Mouse (Mus musculus): ENCODE measurements around the gene Foxf2. TPM values are rescaled to one million over a fixed set of nuclear protein-coding genes. Genes with fewer than 3 reads are reported as not detected.

The Foxf2 gene
- polyA plus RNA-seq (2012; rRNA removed), result 12.1 and 15.9 TPM in 2 replicates

DNA sequence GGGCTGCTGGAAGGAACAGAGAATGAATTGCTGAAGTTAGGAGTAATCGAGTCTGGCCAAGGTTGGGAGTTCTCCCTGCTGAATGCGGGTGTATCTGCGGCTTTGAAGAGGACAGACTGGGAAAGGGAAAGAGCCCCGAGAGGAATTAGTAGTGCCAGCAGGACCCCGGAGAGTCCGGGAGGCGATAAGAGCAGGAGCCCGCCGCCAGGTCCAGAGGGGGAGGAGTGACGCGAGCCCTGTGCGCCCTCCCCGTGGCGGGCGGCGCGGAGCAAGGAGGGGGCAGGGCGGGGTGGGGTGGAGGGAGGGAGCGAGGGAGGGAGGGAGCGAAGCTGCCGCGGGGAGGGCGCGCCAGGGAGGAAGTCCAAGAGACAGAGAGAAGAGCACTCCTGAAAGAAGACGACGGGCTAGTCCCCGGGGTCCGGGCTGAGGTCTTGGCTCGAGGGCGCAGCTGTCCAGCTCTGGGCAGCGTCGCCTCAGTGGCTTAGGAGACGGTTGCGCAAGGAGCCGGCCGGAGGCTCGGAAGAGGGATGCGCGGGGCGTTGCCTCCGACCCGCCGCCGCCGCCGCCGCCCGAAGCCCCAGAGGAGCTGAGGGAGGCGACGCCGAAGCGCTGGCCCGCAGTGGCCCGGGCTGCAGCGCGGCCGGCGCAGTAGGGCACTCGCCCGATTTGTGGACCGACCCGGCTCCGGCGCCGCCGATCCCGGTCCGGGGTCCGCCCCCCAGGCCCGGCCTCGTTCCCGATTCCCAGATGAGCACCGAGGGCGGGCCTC is at the start of gene Foxf2:
TSS of gene Foxf2 (plus strand) at position 484 of the 769 bp plus-strand sequence.
- 2% methylated on average over 73 of the region's 74 CpGs for WGBS
- no peak for DNase-seq (ENCODE audit: low read depth, low spot score)

DNA sequence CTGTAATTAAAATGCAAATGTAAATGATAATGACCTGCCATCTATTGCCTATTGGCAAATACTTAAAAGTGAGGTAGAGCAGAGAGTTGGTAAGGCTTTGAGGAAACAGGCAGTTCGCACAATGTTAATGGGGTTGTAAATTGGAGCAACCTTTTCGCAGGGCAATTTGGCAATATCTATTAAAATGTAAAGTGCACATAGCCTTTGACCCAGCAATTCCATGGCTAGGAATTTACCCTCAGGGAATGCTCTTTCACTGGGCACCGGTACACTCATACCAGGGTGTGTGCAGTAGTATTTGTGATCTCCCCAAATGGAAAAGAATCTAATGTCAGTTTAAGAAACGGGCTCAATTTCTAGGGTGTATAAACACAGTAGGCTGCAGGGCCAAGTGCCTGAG is 48.9 kb upstream of the Foxf2 start:
- no peak for DNase-seq (ENCODE audit: low read depth, low spot score)
- 21% methylated on average over 4 of the region's 4 CpGs for WGBS

DNA sequence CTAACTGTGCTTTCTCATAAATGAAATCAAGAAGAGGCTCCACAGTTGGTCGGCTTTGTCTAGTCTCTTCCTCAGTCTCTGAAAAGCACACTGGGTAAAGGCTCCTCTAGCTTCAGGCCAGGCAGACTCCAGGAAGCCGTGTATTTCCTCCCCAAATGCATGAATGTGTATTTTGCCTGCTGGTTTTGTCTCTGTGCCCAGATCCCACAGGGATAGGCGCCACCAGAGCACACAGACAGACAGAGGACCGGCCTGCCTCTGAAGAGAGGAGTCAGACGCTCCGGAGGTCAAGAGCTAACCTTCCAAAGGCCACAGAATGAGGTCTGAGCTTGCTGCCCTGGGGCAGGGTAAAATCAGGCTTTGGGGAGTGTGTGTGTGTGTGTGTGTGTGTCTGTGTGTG is 48.0 kb upstream of the Foxf2 start:
- no peak for DNase-seq (ENCODE audit: low read depth, low spot score)
- 15% methylated on average over 6 of the region's 6 CpGs for WGBS

DNA sequence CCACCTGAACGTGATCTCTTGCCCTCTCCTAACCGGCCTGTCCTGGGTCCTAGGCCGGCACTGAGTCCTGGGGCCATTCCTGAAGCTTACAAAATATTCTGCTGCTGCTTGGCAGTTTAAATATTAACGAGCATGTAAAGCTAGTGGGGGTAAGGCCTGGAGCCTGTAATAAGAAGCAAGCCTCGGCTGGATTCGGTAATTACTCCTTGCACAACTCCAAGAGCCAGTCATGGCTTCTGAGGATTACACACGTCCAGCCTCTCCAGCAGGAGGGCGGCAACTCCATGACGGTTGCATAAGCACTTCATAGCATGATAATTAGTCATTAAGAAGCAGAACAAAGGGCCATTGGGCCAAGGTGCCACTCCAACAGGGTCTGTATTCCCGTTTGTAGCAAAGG is 47.2 kb upstream of the Foxf2 start:
- 20% methylated on average over 10 of the region's 10 CpGs for WGBS
- DNase-seq (ENCODE audit: low read depth, low spot score), result no peak

DNA sequence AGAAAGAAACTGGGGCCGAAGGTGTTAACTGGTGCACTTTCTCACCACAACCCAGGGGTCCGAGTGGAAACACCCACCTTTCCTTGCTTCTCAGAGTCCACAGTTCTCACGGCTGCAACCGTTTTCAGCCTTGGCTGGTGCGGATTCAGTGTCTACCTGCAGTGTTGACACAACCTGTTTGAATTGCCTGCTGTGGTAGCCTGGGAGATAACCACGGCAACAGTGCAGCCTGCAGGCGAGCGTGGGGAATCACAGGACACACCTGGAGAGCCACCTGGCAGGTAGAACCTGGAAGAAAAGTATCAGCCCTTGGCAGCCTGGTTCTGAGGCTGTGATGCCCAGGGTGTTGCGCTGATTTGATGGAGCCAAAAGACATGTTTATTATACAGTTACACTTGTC is 45.8 kb upstream of the Foxf2 start:
- 33% methylated on average over 9 of the region's 9 CpGs for WGBS
- DNase-seq (ENCODE audit: low read depth, low spot score), result no peak

DNA sequence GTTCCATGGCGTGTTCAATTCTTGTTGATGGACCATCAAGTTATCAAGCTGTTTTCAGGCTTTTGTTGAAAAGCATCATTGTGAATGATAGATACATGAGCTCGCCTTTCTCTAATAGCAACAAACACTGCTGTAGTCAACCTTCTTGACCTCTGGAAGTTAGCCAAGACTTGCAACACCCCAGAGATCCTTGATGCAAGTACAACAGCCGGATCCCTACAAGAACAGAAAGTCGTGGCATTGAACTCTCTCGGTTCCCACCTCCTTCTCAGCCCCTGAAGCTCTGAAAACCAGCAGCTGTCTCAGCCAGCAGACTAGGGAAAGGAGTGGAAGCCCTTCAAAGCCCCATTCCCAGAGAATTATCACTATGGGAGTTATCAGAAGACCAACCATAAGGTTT is 38.3 kb upstream of the Foxf2 start:
- WGBS, result 66% methylated on average over 5 of the region's 5 CpGs

DNA sequence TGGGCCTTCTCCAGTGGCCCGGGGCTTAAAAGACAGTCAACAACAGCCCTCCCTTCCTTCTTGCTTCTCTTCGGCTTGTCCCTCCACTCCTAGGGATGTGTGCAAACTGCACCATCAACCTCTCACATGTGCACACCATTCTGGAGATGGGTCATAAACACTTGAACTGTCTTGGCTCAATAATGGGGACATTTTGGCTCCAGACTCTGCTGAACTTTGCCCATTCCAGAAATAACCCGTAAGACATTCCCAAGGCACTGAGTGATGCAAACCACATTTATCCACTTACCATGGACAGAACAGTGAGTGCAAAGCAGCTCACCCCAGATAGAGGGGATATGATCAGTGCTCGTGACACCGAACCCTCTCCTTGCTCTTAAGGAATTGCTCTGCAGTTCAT is 26.0 kb upstream of the Foxf2 start:
- WGBS, result 55% methylated on average over 5 of the region's 5 CpGs
- DNase-seq (ENCODE audit: low read depth, low spot score), result no peak

More for the DNA sequence above, 38.3 kb upstream of the Foxf2 start:
- DNase-seq (ENCODE audit: low read depth, low spot score), result no peak

DNA sequence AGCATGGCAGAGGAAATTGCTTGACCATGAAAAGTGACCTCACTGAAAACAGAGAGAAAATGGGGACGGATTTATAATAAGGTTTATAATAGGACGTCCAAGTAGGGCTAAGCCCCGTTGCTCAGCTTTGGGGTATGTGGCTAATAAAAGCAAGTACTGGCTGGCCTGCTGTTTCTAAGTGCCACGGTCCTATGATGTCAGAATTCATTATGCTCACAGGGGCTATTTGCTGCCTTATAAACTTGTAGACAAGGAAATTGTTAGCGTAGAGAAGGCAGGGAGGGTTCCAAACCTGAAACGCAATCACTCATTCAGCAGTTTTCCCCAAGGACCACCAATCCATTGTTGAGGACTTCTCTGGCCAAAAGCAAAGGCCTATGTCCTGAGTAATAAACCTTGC is 21.7 kb upstream of the Foxf2 start:
- no peak for DNase-seq (ENCODE audit: low read depth, low spot score)
- WGBS, result 74% methylated on average over 6 of the region's 6 CpGs

DNA sequence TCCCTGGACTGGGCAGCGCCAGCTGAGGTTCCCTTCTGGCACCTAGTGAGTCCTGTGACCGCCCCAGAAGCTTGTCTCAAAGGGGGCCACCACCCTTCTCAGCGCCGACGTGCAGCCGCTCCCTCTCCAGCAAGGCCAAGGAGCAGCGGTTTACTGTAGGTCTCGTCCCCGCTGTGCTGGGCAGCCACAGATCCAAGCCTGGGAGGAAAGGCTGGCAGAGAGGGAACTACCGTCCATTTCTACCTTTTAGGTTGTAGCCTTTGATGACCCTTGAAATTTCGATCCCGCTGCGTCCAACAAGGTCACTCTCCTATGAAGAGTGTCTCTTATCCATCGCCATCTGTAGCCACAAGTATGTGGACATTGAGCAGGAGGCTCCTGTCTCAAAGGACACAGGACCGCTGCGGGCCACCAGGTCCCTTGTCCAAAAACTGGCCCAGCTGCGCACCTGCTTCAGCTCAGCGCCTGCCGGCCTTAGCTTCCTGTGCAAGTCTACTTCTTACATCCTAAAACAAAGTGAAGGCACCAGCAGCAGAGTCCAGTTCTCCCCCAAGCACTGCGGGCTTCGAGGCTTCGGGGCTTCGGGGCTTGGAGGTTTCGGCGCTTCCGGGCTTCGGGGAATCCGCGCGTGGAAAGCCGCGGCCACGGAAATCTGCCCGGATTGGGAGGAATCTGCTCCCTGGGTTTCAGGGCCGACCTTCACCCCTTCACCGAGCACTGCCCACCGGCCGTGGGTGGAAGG is 10.7 kb upstream of the Foxf2 start:
- 22% methylated on average over 38 of the region's 38 CpGs for WGBS
- DNase-seq (ENCODE audit: low read depth, low spot score), result no peak

DNA sequence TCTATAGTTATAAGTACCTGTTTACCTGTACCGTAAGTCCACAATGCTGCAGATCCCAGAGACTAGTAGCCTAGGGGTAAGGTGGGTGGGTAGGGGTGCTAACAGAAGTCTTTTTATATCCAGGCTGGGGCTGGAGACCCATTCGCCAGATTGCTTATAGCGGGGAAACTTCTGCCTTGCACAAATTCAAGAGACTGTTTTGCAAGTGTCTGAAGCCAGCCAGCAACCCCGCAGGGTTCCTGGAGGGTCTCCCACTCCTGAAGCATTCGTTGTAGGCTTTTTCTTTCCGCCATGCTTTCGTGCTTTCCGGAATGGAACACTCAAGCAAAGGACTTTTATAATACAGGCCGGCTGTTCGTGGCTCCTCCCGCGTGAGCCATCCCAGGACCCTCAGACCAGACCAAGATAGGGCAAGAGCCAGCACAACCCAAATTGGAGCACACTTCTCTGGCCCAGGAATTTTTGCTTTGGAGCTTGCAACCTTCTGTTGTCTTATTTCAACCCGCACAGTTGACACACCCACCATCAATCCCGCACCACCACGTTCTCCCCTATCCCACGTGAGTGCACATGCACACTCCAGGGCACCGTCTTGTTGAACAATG is 10.0 kb upstream of the Foxf2 start:
- 25% methylated on average over 17 of the region's 17 CpGs for WGBS
- DNase-seq (ENCODE audit: low read depth, low spot score), result no peak

DNA sequence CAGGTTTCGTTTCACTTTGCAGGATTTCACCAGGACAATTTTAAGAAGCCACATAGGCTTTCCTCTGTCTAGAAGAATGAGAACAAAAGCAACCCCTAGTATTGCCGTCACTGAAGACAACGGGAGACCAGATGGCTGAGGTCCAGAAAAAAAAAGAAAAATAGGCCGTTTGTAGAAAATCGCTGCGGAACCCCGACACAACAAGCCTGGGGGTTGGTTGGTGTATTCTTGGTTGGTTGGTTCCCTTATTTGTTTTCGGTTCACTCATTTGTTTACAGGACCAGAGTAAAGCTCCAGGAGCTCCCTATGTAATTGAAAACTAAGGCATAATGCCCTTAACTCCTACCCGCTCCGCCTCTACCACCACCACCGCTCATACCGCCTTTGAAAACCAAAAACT is 7.6 kb upstream of the Foxf2 start:
- 3% methylated on average over 12 of the region's 12 CpGs for WGBS
- DNase-seq (ENCODE audit: low read depth, low spot score), result no peak

DNA sequence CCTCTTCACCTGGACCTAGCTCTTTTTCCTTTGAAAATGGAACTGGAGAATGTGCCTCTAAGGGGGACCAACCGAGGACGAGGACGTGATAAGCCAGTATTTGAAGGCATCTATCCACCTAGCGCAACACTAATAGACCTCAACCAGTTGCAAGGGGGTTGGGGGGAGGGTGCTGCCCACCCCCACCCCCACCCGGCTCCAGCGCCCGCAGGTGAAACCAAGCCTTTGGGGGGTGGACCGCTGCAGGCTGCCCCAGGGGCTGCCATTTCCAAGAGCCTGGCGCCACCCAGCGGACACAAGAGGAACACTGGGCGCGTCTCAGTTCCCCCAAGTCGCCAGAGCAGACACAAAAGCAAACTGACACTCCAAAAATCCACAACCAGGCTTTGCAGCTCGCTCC is 7.2 kb upstream of the Foxf2 start:
- 2% methylated on average over 14 of the region's 14 CpGs for WGBS
- no peak for DNase-seq (ENCODE audit: low read depth, low spot score)

DNA sequence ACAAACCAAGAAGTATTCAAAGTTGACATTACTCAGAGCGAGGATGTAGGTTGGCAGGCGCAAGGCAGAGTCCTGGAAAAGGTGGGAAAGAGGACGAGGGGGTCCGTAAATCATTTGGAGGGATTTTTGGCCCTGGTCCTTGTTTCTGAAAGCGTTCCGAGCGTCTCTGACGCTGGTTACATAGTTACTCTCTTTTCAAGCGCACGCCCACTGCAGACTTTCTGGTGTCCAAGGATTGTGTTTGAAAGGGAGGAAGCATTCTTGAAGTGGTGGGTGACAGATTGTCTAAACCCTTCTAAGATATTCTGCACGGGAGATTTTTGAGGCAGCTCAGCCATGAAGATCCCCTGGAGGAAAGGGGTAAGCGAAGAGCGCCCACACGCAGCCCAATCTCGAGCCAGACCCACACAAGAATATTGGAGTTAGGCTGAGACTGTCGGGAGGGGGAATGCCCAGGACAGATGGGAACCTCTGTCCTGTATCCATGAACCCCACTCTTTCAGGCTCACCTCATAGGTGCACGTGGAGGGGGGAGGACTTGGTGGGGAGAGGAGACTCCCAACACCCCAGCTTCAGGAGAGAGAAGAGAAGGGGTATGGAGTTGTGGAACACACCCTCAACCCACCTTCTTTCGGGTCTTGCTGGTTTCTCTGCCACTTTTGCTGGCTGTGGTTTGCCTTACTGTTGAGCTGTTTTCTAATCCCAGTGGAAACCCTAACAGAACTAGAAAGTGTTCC is 6.5 kb upstream of the Foxf2 start:
- DNase-seq (ENCODE audit: low read depth, low spot score), result no peak
- 9% methylated on average over 18 of the region's 18 CpGs for WGBS

DNA sequence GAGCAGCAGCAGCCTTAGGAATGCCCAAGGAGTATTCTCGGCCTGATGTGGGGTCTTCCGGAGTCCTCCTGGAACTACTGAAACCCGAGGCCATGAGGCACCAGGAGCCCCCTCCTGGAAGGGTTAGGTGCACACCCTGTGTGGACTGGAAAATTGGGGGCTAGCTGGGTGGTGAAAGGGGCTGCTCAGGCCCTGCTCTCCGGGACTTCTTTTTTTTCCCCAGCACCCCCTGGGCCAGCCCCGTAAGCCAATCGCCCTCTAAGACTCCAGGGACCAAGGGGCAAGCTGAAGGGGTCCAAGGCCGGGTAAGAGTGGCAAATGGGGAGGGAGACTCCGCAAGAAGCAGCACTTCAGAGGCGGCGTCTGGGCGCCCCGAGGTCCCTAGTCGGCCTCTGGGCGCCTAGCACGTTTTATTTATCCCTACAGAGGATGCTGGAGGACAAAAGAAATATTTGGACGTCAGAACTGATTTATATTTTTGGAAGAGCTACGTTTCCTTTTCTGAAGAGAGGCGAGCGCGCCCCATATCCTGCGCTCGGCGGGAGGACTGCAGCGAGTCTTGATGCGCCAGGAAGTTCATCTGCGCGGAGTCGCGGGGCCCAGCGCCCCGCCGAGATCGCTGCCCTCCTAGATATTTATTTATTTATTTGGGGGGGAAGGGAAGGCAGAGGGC is 5.7 kb upstream of the Foxf2 start:
- DNase-seq (ENCODE audit: low read depth, low spot score), result no peak
- 9% methylated on average over 33 of the region's 33 CpGs for WGBS

DNA sequence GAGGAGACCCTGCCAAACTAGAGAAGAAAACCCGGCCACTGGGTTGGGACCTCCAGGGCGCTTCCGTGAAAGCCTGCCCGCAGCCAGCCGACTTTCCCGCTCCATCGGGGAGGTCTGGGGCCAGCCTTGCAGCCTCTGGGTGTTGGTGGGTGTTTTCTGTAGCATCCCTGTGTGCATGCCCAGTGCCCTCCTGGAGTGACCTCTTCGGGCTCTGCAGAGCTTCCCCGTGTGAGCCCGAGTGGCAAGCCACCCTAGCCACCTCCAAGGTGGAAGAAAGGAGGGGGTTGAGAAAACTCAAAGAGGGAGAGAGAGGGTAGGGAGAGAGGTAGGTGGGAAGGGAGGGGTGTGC is 5.1 kb upstream of the Foxf2 start:
- 8% methylated on average over 10 of the region's 10 CpGs for WGBS
- no peak for DNase-seq (ENCODE audit: low read depth, low spot score)

DNA sequence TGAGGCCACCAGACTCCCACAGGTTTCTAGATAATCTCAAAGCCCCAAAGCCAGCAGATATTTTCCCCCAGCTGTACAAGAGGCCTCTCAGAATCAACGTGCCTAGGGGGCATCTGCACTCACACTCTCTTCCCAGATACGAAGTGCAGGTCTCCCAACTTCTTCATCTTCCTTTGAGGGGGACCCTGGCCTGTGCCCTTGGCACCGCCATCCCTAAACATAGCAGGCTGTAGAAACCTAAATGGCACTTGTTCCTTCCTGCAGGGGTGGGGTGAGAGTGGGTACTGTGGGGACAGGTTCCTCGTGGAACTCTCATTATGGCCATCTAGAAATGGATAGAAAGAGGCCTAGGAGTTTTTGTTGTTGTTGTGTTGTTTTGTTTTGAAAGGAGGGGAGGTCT is 4.7 kb upstream of the Foxf2 start:
- 22% methylated on average over 4 of the region's 4 CpGs for WGBS
- DNase-seq (ENCODE audit: low read depth, low spot score), result no peak

DNA sequence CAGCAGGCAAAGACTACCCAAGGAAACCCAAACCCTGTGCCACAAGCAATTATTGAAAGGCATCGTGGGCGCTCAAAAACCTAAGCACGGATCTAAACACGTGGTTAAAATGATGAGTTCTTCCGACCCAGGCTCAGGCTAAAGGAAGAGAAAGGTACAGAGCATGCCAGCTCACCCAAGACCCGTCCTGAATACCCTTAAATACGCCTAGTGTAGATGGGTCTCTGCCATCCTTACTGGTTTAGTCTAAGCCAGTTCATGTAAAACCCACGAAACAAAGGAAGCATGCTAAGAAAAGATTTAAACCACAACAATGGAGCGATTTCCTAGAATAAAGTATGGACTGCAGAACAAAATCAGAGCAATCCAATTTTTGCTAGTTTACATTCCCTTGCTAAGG is 3.9 kb upstream of the Foxf2 start:
- DNase-seq (ENCODE audit: low read depth, low spot score), result no peak
- WGBS, result 18% methylated on average over 9 of the region's 9 CpGs

DNA sequence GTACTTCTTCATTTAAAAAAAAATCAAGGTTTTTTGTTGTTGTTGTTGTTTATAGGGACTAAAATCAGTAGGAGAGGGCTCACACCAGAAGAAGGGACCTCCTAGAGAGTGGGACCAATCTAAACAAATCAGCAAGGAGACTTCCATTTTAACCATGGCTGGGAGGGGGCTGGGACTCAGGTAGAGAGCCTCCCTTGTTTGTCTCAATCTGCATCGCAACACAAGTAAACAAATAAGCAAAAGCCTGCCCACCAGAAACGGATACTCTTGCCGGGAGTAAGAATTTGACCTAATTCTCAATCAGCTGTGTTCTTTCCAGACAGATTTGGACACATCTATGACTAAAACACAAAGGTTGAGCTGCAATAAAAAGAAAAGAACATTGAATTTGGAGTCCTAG is 3.2 kb upstream of the Foxf2 start:
- 14% methylated on average over 3 of the region's 3 CpGs for WGBS

DNA sequence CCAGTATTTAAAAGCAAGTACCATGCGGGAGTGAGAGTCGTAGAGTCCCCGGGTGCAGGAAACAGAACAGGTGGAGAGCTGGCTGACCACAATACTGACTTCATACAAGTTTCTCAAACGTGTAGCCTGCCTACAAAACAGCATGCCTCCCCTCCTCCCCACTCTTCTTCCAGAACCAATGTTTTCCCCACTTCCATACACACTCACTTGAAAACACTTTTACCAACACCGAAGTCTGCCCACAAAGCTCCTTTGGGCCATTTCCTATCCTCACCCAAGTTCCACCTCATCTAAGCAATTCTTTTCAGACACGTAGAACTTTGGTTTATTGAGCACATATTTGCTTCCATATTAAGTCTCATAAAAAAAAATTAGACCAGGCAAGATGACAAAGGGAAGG is 2.3 kb upstream of the Foxf2 start:
- DNase-seq (ENCODE audit: low read depth, low spot score), result no peak

More for the DNA sequence above, 3.2 kb upstream of the Foxf2 start:
- no peak for DNase-seq (ENCODE audit: low read depth, low spot score)

More for the DNA sequence above, 2.3 kb upstream of the Foxf2 start:
- 20% methylated on average over 6 of the region's 6 CpGs for WGBS

Data from large intestine, adult 2 months (tissue).